In the genomic region with DNA sequence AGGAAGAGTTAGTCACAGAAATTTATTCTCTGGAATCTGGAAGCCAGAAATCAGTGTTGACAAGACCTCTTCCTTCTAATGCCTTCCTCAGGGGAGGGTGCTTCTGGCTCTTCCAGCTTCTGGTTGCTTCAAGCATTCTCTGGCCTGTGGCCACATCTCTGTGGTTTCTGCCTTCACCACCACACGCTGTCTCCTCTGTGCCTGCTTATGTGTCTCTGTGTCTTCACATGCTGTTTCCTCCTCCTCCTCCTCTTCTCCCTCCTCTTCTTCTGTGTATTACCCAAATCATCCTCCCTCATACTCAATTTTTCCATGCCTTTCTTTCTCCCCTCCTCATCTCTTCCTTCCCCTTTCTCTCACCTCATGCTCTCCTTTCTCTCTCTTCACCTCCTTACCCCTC, we compare ENCODE assay signal across 11 mouse cellular contexts. TPM values are rescaled to one million over a fixed set of nuclear protein-coding genes. Genes with fewer than 3 reads are reported as not detected.
A peak's percentile ranks its signal among the peaks of the same experiment; 100 is the strongest.
DNase-seq lines count a peak whose midpoint lies in the region; ATAC-seq lines count a peak whose summit lies in the region.
"Had no signal": no experiment of that assay in that cellular context is flagged by ENCODE, and none has a peak within 500 bp of the region (broad histone marks: within the 10 kb centered on the region; RNA-seq: fewer than 3 reads in every experiment).

No protein-coding gene starts in this region.

- no peak overlapping the region for H3K27ac ChIP-seq in forebrain, embryonic 12.5 days
- H3K27ac ChIP-seq: neural tube, embryonic 15.5 days had no signal

- H3K4me2 ChIP-seq in forebrain, embryonic 12.5 days, result no peak overlapping the region
- H3K4me2 ChIP-seq: neural tube, embryonic 15.5 days had no signal

- H3K27me3 ChIP-seq in forebrain, embryonic 12.5 days, result no peaks in the 10 kb centered on the region
- H3K27me3 ChIP-seq: neural tube, embryonic 15.5 days had no signal

- no peaks in the 10 kb centered on the region for H3K4me1 ChIP-seq in forebrain, embryonic 12.5 days
- H3K4me1 ChIP-seq: neural tube, embryonic 15.5 days had no signal

- no peak overlapping the region for H3K4me3 ChIP-seq in forebrain, embryonic 12.5 days (replicated peaks)
- H3K4me3 ChIP-seq: erythroblast, embryonic 14.5 days; neural tube, embryonic 15.5 days had no signal

- H3K9ac ChIP-seq in forebrain, embryonic 12.5 days, result no peak overlapping the region
- H3K9ac ChIP-seq: neural tube, embryonic 15.5 days had no signal

- peak; percentile 61 to 65 for DNase-seq in adrenal gland, adult (ENCODE audit: inconsistent age in 2 of 2, low spot score in 1 of 2)
- DNase-seq in adrenal gland, adult 8-10 months, result no peak
- DNase-seq in layer of hippocampus, adult 9-11 months, result peak; percentile 47
- no peak for DNase-seq in layer of hippocampus, adult 9-10 months (ENCODE audit: low spot score)
- DNase-seq in naive thymus-derived CD4-positive, alpha-beta T cell, adult 2 months (ENCODE audit: low read depth), result peak; percentile 47
- DNase-seq in spleen, postnatal 4 days (ENCODE audit: low spot score in 2 of 2), result no peak
- DNase-seq: cerebellum, adult 2 months had no signal

- ATAC-seq in granulocyte monocyte progenitor cell, adult 5-6 weeks (replicated peaks; ENCODE audit: poor library complexity, severe bottlenecking), result peak; percentile 83
- ATAC-seq in forebrain, embryonic 12.5 days (ENCODE audit: low FRiP score), result no peak

- 81% methylated on average over 1 of the region's 1 CpGs for WGBS in forebrain, embryonic 12.5 days

- H3K36me3 ChIP-seq in forebrain, embryonic 12.5 days (replicated peaks), result no peaks in the 10 kb centered on the region
- H3K36me3 ChIP-seq: neural tube, embryonic 15.5 days had no signal

- H3K9me3 ChIP-seq in forebrain, embryonic 12.5 days, result no peaks in the 10 kb centered on the region
- H3K9me3 ChIP-seq: neural tube, embryonic 15.5 days had no signal

RNA-seq across cellular contexts. Expression of a gene that starts 17.6 kb away (rescaled TPM):
- total RNA-seq in adrenal gland, adult 8-10 months (2022), result 10 to 100 TPM; 21.1 to 36.2 (median 30.3) TPM
- 6.3 and 9.3 TPM in 2 replicates for total RNA-seq in granulocyte monocyte progenitor cell, adult 5-6 weeks (2014; fragmentation: Nextera tagmentation)
- 6.6 and 8.5 TPM in 2 replicates for total RNA-seq in granulocyte monocyte progenitor cell, adult 5-6 weeks (2017)
- 0.49 and 0.65 TPM in 2 replicates for polyA plus RNA-seq in forebrain, embryonic 12.5 days (2016; fragmentation: Nextera tagmentation; extraction: Ambion mirVana)

Comparison
In these comparisons a context has a peak if more than half of its experiments do, and no peak if none do; other contexts are left out.
1. DNase-seq: peak in adrenal gland, adult (2 of 2), layer of hippocampus, adult 9-11 months (single experiment) and naive thymus-derived CD4-positive, alpha-beta T cell, adult 2 months (single experiment); none in adrenal gland, adult 8-10 months (single experiment), layer of hippocampus, adult 9-10 months (single experiment) and spleen, postnatal 4 days (0 of 2).